Mouse (Mus musculus) retina, embryonic 14.5 days (tissue): ENCODE measurements around the gene Map3k11.
"Not testable (repeated sequence)": the region's sequence is repeated elsewhere in the genome, so short reads cannot be mapped to it uniquely, and the experiment has no call there.

Experiments
- DNase-seq: peaks from one replicate; pipeline ENCODE4 v3.0.0-alpha.2; 2015; ENCODE audit warnings: low spot score

Gene Map3k11

DNA sequence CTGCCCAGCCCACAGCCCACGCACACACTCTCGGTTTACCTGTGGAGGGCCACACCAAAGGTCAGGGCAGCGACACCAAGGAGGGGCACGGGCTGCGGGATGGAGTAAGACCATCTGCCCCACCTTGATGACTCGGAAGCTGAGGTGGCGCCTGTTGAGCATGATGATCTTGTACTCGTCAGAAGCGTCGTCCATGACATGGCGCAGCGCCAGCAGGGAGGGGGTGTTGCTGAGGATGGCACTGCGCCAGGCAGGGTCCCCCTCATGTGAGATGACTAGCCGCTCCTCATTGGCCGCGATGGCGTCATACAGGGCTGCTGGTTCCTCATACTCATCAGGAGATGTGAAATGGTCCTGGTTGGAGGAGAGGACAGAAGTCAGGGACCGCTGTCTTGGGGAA is 22.2 kb upstream of the Map3k11 start:
- no peak for DNase-seq

DNA sequence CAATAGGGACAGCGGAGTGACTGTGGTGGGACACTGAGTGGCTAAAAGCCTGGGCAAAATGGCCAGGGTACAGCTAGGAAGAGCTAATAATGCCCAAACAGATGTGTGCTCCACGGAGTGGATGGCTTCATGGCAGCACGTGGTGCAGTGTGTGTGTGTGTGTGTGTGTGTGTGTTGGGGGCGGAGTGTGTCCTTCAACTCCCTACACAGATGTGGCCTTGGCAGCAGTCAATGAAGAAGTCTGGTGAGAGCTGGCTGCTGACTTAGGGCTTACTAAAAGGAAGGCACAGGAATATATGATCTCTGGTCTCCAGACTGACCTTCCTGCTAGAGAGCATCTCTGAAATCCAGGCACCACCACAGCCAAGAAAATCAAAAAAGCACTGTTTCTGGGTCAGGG is 20.2 kb upstream of the Map3k11 start:
- DNase-seq: no peak

DNA sequence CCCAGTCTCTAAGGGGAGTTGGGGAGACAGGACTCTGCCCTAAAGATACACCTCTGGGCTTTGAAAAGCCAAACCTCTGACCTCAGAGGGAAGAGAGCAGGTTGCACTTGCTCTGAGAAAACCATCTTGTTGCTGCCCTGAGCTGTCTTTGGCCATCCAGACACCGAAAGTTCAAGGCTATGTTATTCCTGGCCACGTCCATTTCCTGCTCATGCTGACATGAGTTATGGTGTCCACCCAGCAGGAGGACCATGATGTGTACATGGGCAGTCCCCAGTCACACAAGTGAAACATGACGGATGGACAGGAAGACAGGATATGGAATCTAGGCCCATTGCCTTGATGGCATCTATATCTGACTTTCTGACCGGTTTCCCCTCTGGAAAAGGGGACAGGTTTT is 8.1 kb upstream of the Map3k11 start:
- DNase-seq: no peak

DNA sequence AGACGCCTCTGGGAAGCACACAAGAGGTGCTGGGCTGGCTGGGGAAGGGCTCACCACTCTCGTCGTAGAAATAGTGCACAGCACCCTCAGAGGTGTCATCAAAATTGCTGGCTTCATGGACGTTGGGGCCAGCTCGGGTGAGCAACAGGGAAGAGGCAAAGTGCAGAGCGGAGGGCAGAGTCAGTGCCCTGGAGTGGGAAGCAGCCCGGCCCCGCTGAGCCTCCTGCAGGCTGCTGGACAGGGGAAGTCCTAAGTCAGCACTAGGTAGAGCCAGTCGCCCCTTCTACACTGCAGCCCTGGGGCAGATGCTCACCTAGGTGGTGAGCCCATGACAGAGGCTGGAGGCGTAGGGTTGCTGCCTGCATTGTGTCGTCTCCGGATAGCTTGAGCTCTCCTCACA is 4.3 kb upstream of the Map3k11 start:
- DNase-seq: no peak

DNA sequence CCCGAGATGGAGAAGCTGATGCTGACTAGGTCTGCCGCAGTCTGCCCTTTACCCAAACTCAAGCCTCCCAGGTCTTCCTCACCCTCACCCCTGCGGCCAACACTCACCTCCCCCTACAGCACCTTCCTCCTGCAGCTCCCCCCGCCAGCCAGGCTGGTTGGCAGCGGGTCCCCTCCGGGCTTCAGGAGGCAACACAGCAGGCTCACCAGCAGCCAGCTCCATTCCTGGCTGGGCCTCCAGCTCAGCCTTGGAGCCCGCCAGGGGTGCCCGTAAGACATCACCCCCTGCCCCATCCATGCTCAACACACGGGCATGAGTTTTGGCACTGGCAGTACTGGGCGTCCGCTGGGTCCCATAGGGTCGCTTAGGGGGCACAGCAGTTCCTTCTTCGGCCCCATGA is 3.6 kb upstream of the Map3k11 start:
- no peak for DNase-seq

DNA sequence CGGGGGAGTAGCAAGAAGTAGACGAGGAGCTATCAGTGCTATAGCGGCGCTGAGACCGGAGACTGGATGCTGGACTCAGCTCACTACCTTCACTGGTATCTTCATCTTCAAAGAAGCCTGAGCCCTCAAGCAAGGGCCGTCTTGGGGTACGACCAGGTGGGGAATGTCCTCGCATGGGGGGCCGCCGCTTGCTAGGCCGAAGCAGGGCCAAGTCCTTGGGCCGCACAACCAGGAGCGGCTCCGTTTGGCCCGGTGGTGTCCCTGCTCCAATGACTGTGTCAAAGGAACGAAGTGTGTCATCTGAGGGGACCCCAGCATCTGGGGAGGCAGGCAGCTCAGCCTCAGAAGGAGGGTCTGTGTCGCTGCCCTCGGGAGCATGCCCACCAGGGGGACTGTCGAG is 3.1 kb upstream of the Map3k11 start:
- DNase-seq: no peak

DNA sequence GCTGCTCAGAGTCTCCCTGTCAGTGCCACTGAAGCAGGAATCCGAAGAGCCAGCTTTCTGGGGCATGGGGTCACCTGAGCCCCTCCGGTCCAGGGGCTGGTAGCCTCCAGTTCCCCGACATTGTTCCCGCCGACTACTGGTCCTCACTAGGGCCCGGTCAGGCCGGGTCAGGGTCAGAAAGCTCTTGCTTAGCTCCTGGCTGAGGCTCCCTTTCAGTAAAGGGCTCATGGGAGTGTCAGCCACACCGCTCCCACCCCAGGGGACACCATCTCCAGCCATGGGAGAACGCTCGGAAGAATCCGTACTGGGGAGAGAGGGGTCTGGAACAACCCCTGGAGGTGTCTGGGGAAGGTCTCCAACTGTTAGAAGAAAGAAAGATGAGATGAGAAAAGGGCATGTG is 2.7 kb upstream of the Map3k11 start:
- no peak for DNase-seq

DNA sequence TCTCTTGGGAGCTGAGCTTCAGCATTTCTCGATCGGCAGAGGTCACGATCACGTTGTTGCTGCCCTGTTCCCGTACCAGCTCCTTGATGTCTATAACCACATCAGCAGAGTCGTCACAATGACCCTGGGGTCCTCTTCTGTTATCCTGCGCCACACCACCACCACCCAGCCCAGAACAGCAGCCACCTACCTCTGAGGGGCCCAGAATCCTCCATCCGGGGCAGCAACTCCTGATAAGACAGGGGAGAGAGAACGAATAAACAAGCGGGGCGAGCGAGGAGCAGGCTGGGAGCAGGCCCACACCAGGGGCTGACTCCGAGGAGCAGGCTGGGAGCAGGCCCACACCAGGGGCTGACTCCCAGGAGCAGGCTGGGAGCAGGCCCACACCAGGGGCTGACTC is 2.1 kb upstream of the Map3k11 start:
- no peak for DNase-seq

DNA sequence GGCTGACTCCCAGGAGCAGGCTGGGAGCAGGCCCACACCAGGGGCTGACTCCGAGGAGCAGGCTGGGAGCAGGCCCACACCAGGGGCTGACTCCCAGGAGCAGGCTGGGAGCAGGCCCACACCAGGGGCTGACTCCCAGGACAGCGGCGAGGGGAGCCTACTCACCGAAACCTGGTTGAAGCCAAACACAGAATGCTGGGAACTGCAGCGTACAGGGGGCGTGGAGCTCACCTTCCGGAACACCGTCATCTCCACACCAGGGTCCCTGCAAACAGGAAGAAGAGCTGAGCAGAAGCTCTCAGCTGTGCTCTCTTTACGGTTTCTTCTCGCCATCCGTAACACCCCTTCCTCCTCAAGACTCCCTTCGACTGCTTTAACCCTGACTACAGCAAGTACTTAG is 1.6 kb upstream of the Map3k11 start:
- DNase-seq: not testable (repeated sequence)

DNA sequence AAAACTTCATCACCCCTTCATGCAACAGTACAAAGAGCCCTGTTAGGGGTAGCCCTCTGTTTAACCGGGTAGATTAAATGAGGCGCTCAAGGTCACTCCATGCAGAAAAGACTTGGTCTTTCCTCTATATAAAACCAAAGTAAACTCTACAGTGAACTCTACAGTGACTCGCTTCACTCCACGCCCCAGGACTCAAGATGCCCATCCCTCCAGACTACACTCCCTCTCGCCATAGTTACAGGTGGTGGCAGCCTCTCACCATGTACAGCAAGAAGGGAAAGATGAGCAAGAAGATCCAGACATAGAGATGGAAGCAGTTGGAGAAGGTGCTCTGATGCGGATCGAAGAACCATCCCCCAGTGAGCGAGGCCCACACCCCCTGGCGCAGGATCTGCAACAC is 804 bp upstream of the Map3k11 start:
- peak; percentile 11 for DNase-seq

DNA sequence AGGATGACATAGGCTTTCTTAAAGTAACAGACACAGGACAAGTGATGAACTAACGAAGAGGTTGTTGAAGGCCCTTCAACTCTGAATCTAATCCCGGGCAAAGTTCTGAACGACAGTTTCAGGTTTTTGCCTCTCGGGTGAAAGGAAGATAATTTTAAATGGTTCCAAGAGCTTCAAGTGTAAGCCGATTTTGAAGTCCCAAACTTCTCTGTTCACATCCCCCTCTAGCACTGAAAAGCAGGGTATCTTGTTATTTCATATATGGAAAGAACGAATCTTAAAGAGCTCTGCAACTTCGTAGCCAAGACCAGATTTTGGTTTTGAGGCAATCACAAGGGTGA is 516 bp downstream of the Map3k11 start:
- no peak for DNase-seq

DNA sequence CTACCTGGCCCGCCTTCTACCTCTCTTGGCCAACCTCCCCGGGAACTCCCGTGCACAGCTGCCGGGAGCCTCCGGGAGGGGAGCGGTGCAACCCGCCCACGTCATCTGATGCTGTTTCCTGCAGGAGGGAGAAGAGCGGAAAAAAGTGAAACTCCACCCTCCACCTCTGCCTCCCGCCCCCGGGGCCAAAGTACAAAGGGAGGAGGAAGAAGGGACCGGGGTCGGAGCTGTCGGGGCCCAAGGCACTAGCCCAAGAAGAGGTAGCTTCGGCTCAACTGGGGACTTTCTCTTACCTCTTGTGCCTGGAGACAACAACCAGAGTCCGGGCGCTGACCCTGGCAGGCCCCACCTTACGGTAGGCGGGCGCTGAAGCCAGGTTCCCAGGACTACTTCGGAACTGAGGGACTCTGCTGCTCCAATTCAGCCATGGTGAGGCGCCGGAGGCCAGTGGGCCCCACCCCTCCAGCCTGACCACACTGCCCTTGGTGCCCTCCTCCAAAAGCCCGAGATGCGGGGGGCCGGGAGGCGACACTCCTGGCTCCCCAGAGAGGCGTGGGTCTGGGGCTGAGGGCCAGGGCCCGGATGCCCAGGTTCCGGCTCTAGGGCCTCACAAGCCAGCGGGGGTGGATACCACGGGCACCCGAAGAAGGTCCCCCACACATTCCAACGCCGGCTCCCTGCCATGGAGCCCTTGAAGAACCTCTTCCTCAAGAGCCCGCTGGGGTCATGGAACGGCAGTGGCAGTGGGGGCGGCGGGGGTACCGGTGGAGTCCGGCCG is 1.2 kb downstream of the Map3k11 start:
- DNase-seq: peak; percentile 71

DNA sequence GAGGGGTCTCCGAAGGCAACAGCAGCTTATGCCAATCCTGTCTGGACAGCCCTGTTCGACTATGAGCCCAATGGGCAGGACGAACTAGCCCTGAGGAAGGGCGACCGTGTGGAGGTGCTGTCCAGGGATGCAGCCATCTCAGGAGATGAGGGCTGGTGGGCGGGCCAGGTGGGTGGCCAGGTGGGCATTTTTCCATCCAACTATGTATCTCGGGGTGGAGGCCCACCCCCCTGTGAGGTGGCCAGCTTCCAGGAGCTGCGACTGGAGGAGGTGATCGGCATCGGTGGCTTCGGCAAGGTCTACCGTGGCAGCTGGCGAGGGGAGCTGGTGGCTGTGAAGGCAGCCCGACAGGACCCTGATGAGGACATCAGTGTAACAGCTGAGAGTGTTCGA is 1.8 kb downstream of the Map3k11 start:
- no peak for DNase-seq

DNA sequence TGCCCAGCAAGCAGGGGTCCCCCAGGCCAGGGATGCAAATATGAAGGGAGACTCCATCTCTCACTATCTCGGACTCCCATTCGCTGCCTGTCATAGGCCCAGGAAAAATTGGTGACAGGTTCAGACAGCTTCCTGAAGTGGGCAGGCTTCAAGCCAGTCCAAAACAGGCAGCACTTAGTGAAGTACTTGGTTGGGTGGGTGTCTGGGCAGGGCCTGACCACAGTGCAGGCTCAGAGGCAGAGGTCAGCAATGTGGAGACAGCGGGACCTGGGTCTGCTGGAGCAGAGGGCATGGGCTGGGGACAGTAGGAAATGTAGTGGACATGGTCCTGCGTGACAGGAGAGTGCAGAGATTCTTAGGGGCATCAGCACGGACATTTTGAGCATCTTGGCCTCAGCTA is 3.1 kb downstream of the Map3k11 start:
- DNase-seq: no peak

DNA sequence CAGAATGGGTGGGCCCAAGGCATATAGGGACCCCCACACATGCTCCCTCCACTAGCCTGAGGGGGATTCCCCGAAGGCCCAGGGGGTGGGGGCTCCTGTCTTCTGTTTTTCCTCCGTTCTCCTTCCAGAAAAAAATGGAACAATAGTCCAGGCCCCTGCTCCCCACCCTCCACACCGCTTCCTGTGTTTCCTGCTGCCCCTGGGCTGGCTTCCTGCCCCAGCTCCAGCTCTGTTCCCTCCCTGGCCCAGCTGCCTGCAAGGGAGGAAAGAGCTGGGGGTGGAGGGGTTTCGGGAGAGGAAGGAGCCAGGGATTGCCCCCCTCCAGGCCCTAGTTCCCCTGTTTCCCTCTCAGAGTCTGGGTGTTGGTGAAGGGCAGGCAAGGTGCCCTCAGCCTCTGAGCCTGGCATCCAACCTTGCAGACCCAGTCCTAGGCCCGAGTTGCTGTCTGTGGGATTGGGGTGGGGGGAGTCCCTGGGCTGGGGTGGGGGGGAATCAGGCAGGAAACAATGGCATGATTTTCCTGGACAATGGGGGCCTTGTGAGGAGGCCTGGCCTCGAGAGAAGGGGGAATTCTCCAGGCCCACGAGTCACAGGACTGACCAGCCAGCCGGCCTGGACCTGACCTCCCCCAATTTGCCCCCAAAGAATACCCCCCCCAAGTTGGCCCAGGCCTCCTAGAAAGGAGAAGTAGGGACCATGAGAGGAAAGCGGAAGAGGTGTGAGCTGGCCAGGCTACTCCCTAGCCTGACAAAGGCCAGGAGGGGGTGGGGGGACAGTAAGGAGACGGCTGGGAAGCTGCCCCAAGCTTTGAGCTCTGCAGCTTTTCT is 3.8 kb downstream of the Map3k11 start:
- no peak for DNase-seq

DNA sequence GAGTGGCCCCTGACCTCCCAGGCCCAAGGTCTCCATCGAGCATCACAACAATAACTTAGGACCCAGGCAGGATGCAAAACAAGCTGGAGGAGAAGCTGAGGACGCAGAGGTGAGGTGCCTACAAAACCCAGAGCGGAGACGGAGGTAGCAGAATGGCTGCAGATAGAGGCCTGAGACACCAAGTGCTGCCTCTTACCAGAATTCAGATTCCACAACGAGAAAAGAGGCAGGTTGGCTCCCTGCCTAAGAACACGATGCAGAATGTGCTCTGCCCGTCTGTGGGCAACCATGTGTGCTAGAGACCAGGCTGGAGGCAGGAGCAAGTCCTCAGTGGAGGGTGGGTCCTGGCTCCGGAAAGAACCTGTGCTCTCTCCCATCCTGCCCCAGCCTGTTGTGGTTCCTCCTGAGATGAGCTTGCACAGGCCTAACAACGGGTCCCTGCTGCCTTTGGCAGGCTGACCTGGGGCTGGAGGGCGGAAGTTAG is 4.4 kb downstream of the Map3k11 start:
- DNase-seq: no peak

DNA sequence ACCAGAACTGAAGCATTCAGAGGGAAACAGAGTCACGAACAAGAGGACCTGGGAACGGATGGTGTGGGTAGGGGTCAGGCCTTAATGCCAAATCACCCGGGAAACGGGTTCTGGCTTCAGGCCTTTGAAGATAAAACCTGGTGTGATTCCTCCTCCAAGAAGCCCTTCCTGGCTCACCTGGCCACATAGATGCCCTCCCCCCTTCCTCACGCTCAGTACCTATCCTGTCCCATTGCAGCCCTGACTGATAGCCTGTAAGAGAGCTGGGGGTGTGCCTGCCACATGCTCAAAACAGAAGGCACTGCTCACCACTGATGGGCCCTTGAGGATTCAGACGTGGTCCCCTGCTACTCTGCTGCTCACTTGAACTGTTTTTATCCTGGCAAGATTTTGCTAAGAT is 5.3 kb downstream of the Map3k11 start:
- DNase-seq: no peak

DNA sequence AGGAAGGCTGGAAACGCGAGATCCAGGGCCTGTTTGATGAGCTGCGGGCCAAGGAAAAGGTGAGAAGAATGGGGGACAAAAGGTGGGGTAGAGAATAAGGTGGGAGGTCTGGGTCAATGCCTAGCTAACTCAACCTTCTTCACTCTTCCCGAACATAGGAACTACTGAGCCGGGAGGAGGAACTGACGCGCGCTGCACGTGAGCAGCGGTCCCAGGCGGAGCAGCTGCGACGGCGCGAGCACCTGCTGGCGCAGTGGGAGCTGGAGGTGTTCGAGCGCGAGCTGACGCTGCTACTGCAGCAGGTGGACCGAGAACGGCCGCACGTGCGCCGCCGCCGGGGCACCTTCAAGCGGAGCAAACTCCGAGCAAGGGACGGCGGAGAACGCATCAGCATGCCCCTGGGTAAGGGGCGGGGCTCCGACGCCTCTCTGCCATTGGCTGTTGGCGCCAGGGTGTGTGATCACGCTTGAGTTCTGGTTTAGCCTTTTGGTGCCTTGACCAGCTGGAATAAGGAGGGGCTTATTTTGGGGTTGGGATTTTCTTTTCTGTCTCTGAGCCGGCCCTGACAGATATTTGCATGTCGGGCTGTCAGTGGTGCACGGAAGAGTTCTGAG is 7.4 kb downstream of the Map3k11 start:
- DNase-seq: peak; percentile 57

DNA sequence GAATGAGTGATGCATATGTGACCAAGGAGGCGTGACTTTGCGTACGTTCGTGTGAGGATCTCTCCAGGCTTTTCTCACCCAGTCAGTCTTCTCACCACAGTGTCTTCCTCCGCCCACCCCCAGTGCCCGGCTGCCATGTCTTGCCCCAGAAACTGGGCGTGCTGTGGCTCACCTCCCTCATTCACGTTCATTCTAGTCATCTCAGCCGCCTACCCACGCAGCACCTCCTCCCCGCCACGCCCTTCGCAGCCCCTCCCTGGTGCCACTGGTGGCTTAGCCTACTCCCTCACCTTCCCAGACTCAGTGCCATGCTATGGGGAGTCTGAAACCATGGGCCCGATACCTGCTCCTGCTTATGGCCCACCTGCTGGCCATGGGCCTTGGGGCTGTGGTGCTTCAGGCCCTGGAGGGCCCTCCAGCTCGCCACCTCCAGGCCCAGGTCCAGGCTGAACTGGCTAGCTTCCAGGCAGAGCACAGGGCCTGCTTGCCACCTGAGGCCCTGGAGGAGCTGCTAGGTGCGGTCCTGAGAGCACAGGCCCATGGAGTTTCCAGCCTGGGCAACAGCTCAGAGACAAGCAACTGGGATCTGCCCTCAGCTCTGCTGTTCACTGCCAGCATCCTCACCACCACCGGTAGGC is 15.7 kb downstream of the Map3k11 start, which contains the start of gene Kcnk7:
TSS of gene Kcnk7 (plus strand) at position 205 of the 638 bp plus-strand sequence.
- no peak for DNase-seq

DNA sequence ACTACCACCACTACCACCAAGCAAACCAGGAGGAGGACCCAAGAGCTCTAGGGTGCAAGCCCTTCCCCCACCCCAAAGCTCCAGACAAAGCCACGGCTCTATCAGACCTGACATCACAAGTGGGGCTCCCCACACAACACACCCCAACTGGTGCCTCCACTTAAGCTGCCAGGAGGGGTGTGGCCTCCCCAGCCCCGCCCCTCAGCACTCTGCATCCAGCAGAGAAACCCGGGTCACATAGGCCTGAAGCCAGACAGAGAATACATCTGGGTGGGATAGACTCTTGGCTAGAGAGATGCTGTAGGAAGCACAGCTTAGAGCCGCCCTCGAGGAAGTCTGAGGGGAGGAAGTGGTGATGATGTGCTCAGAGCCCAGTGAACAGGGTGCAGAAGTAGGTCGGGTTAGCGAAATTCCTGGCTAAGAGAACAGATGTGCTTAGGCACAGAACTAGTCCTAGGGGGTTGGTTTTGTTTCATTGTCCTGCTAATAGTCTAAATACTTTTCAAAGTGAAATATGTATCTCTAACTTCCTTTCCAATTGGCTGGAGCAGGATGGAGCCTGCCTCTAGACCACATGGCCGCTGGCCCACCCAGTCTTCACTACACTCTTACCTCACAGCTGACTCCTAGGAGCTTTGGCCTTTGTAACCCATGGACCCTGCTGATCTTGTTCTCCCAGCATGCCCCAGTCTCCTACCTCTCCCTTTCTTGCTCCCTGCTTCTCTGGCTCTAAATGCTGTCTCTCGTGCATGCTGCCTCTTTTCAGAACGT is 16.4 kb downstream of the Map3k11 start:
- no peak for DNase-seq

DNA sequence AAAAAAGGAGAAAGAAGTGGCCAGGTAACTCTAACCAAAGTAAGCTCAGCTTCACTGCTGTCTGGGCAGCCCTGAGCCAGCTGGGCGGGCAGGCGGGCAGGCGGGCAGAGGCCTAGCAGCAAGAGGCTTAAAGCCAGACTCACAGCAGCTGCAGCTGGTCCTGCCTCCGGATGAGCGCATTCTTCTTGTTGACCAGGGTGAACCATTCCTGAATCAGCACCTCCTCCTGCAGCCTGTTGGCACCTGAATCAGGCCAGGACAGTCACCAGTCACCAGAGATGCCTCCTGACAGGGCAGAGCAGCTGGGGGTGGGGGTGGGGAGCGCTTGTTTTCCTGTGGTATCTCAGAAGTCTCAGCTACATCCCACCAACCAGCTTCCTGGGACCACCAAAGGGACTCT is 21.5 kb downstream of the Map3k11 start:
- DNase-seq: no peak

DNA sequence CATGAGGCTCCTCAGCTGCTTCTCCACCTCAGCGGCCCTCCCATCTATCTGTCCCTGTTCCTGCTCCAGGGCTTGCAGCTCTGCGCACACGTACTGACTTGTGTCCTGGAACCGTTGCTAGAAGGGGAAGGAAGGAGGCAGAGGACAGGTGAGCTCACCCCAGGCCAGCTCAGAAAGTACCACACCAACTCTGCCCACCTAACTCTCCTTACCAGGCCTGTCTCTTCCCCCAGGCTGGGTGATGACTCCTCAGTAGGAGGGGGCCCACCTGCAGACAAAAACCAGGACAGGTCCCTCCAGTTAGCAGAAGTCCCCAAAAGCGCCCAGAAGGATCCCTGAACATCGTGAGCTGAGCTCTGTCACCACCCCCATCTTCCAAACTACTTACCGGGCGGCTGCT is 22.0 kb downstream of the Map3k11 start:
- DNase-seq: no peak
